Mouse (Mus musculus): ENCODE results near the gene Fat4.

DNA sequence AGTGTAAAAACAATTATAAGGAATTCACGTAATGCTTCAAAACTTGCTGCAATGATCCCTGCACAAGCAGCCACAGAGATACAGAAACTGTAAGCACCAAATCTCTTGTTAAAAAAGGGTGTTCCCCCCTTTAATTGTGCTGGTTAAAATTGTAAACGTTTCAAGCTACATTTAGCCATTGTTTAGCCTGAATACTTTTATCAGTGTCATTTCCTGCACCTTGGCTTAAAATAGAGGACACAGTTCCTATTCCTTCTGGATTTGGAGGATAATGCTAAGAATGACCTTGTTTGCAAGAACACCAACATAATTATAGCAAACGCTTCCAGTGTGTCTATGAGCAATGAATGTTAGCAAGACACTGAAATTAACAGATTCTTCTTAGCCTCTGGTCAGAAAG is 65.9 kb downstream of the Fat4 start:
- TF ChIP-seq CTCF (IDR thresholded peaks at IDR 0.05; ENCODE audit: extremely low read depth, insufficient read depth, insufficient read length, insufficient replicate concordance) (no peak), POLR2A (IDR thresholded peaks at IDR 0.05; ENCODE audit: low read depth, low read length) (no peak)
